Mouse (Mus musculus) layer of hippocampus, adult 8-10 months (tissue): ENCODE data around the gene Smg5. TPM values are rescaled to one million over a fixed set of nuclear protein-coding genes. Genes with fewer than 3 reads are reported as not detected.
"Not testable (repeated sequence)": the region's sequence is repeated elsewhere in the genome, so short reads cannot be mapped to it uniquely, and the experiment has no call there.

Source experiments
- DNase-seq, 2 experiments: peaks; one replicate each; pipeline ENCODE4 v3.0.0; 2022; ENCODE audit warnings: low spot score in 2 of 2
- total RNA-seq, 4 experiments: library from RNA; stranded (reverse); gene quantifications; 2 replicates each; pipeline ENCODE4 v1.2.4; 2022

Smg5 gene
- total RNA-seq, 4 experiments from 2014 or later = 68.5 to 94.9 (median 74.2) TPM

DNA sequence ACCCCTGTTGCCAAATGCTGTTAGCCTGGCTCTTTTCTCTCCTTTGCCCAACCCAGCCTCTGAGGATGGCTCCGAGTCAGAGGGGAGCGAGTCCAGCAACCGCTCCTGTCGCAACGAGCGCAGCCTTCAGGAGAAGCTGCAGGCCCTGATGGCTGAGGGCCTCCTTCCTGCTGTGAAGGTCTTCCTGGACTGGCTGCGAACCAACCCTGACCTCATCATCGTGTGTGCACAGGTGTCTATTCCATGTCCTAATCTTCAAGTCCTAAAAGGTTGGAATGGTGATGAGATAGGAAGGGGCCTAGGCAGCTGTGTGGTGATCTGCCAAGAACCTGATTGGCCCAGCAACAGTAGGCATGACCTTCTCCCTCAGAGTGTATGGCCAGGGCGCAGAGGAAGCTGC, 16.8 kb downstream of the Smg5 start:
- DNase-seq = no peak

DNA sequence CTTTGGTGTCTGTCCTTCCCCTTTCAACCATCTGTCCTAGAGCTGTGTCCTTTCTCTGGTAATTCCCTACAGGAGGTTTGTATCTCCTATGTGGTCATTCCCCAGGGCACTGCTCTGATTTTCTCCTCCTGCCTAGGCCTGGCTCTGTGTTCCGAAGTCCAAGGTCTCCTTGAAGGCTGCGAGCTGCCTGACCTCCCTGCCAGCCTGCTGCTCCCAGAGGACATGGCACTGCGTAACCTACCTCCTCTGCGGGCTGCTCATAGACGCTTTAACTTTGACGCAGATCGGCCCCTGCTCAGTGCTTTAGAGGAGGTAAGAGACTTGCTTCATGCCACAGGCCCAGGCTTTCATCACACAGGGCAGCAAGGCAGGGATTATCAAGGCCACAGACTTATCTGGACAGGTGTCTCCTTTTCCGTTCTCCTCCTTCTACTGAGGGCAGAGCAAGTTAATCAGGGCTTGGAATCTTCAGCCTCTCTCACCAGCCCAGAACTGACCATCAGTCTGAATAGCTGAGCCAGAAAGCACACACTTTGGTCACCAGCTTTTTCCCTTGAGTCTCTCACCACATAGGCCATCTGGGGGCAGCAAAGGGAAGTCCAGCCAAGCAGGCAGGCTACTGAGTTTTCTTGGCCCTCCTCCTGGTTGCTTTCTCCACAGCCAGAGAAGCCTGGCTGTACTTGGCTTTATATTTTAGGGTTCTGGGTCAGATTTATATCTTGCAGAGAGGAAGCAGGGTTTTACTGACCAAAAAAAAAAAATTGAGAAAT, 18.5 kb downstream of the Smg5 start:
- DNase-seq = no peak

DNA sequence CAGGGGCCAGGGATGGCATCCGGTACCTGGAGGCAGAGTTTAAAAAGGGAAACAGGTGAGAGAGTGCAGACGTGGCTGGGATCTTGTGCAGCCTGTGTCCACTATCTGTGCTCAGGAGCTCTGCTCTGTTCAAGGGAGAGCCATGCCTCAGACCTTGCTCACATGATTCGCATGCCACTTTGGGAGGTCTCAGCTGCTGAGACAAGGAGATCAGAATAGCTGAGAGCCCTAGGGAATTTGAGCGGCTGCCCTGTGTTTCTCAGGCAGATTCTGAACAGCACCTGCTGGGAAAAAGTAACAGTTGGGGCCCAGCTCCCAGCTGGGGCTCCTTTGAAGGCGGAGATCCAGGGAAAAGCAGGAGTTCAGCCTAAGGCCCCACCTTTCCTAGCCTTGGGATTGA, 23.5 kb downstream of the Smg5 start:
- DNase-seq = no peak

DNA sequence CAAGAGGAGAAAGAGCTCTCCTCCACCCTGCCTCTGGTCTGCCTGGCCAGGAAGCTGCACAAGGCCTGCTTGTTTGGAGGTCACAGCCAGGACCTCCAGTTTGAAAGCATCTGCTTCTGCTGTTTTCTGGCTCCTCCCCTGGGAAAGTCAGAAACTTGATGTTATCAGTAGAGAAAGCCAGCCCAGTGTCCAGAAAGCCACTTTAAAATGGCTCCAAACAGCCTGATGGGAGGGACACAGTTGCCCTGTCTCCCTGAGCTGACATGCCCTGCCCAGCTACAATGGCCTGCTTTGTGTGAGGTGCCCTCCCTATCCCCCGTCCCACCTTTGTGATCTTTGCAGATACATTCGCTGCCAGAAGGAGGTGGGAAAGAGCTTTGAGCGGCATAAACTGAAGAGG, 23.9 kb downstream of the Smg5 start:
- DNase-seq = no peak

DNA sequence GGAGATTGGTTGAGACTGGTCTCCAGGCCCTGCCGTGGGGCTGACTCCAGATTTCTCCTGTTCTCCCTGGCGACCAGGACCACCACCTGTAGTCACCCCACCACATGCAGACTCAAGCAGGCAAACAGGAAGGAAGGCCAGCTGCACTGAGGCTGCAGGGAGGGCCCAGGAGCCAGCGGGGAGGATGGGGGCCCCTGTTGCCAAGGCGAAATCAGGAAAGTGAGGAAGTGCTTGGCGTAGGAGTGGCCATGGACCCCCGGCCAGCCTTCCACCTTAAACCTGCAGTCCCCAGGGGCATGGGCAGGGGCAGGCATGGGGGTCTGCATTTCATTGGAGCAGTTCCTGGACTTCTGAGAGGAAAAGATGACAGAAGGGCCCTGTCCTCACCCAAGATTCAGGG, 25.0 kb downstream of the Smg5 start:
- DNase-seq = no peak

DNA sequence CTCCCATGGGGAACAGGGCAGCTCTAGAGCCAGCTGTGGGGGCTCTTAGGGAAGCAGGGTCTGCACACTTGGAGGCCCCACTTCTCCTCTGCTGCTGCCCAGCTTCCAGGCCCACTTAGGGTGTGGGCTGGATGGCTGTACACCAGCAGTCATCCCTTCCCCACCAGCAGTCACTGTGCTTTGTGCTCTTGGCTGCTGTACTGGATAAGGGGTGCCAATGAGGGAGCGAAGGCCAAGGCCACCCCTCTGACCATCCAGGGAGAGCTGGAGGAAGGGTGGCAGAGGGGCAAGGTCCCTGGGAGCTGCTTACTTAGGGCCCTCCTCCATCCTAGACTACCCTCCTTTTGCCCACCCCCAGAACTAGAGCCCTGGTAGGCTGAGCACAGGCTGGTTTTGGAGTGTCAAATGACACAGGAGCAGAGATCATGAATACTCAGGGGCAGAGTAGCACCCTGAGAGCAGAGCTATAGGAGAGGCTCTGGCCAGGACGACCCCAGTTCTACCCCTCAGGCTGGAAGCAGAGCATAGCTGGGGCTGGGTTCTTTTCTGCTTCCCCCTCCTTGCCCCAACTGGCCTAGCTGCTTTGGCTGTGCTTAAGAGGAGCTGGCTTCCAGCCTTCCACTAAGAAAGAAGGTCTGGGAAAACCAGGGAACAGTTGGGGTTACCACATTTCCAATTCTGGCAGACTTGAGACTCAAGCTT, 25.7 kb downstream of the Smg5 start:
- DNase-seq = peak in 1 of 2 experiments; percentile 63

DNA sequence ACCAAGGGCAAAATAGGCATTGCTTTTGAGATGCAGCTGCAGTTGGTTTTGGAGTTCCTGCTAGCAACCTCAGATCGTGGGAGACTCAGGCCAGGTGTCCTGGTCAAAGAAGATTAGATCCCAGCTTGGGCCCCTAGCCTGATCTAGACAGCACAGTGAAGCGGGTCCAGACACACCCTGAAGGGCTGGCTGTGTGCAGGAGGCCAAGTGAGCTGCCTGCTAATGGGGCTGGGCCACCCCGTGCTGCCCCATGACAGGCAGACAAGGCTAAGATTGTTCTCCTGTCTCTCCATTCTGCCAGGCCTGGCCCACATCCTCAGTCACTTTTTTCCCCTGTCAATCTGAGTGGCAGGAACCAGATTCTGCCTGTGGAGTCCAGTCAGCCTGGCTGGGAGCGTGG, 27.6 kb downstream of the Smg5 start:
- peak; percentile 53 to 76 for DNase-seq

DNA sequence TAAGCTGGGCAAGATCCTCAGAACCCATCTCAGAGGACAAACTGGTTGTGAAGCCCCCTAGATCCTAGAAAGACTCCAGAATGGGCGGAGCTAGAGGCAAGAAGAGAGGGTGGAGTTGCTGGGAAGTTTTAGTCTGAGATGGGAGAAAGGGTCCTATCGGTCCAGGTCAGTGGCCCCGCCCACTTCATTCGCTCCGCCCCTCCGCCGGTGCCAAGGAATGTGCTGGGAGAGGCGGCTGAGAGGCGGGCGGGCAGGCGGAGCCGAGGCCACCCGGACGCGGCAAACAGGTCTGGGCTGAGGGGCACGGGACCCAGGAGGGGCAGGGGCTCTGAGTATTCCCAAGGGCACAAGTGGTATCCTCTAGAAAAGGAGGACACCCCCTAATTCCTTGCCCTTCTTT, 28.3 kb downstream of the Smg5 start, which contains the start of gene Paqr6:
TSS of gene Paqr6 (plus strand) at position 248 of the 400 bp plus-strand sequence.
- DNase-seq = peak in 1 of 2 experiments; percentile 63

DNA sequence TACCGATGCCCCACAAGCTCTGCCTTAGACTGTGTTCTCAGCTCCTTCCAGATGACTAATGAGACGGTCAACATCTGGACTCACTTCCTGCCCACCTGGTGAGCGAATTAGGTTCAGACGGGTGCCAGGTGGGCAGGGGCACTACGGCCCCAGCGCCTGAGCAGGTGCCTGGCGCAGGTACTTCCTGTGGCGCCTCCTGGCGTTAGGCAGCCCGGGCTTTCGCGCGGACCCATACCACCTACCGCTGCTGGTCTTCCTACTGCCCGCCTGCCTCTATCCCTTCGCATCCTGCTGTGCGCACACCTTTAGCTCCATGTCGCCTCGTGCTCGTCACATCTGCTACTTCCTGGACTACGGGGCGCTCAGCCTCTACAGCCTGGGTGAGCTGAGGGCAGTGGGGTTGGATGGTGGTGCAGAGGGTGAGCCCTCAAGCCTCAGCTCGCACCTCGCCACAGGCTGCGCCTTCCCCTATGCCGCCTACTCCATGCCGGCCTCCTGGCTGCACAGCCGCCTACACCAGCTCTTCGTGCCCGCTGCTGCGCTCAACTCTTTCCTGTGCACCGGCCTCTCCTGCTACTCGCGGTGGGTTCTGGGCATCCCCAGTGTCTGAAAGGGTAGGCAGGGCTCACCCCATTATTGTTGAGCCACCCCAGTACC, 29.8 kb downstream of the Smg5 start:
- no peak for DNase-seq

DNA sequence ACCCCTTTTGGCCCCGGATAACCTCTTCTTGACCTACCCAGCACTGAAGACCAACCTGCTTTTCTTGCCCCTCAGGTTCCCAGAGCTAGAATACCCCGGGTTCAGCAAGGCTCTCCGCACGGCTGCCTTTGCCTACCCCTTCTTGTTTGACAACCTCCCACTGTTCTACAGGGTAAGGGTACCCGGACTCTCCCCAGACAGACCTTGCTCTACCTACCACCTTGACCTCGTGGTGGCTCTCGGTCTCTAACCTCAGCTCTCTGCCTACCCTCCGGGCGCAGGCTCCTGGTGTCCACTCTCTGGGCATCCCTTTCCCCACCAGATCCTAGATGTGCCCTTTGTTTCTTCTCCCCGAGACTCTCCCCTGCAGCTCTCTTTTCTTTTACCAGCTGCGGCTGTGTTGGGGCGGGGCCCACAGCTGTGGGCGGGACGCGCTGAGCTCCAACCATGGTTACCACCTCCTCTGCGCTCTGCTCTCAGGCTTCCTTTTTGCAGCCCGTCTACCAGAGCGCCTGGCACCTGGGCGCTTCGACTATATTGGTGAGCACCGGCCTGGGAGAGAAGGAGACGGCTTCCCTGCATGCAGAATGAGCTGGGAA, 30.9 kb downstream of the Smg5 start:
- DNase-seq = peak in 1 of 2 experiments; percentile 54

DNA sequence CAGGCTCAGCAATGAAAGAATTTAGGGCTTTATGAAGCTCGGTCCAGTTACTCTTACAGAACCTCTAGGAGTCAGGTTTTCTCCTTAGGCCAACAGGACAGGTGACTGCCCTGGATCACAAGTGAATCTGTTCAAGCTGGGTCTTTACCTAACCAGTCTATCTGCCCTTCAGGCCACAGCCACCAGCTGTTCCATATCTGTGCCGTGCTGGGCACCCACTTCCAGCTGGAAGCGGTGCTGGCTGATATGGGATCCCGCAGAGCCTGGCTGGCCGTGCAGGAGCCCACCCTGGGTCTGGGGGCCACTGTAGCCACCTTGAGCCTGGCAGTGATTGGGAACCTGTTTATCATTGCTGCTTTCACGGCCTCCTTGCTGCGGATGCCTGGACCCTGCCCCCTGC, 31.5 kb downstream of the Smg5 start:
- DNase-seq = not testable (repeated sequence)

DNA sequence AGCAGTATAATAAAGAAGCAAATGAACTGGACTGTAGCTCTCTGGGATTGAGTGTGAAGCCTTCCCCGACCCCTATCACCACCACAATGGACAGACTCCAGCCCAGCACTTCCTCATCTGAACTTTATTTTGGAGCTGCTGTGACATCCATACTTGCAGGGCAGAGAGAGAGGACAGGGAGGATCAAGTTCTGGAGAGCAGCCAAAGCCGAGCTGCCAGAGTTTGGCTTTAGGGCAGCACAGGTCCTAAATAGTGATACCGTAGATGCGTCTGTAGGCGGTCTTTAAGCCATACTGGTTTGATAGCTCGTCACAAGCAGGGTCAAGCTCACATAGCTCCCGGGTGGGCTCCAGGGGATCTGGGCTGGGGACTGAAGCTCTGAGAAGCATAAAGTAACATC, 32.5 kb downstream of the Smg5 start:
- DNase-seq = not testable (repeated sequence)

DNA sequence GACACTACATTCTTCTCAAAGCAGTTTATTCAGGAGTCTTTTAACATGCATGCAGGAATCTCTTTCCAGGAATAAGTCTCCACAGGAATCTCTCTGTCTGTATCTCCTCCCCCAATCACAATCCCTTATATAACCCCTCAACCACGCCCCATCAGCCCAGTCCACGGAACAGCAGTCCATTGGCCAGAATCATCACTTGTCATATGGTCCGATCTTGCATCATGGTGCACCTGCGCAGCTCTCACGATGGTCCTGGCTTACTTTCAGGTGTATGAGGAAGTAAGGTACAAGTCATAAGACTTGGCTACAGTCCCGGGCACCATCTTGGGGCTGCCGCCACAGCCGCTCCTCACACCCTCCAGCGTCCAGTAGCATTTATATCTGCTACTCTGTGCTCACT, 36.6 kb downstream of the Smg5 start, which contains the start of gene Bglap3:
TSS of gene Bglap3 (minus strand) at position 101 of the 400 bp plus-strand sequence.
- not testable (repeated sequence) for DNase-seq

DNA sequence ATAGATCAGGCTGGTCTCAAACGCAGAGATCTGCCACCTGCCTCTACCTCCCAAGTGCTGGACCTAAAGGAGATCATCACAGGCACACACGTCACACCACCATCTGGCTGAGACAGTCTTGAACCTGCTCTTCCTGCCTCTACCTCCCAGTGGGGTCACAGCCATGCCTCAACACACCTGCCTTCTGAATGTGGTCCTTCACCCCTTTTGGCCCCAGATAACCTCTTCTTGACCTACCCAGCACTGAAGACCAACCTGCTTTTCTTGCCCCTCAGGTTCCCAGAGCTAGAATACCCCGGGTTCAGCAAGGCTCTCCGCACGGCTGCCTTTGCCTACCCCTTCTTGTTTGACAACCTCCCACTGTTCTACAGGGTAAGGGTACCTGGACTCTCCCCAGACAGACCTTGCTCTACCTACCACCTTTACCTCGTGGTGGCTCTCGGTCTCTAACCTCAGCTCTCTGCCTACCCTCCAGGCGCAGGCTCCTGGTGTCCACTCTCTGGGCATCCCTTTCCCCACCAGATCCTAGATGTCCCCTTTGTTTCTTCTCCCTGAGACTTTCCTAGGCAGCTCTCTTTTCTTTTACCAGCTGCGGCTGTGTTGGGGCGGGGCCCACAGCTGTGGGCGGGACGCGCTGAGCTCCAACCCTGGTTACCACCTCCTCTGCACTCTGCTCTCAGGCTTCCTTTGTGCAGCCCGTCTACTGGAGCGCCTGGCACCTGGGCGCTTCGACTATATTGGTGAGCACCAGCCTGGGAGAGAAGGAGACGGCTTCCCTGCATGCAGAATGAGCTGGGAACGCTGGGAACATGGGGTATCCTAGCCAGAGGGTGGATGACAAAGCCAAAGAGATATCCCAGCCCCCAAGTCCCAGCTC, 39.9 kb downstream of the Smg5 start:
- not testable (repeated sequence) for DNase-seq

DNA sequence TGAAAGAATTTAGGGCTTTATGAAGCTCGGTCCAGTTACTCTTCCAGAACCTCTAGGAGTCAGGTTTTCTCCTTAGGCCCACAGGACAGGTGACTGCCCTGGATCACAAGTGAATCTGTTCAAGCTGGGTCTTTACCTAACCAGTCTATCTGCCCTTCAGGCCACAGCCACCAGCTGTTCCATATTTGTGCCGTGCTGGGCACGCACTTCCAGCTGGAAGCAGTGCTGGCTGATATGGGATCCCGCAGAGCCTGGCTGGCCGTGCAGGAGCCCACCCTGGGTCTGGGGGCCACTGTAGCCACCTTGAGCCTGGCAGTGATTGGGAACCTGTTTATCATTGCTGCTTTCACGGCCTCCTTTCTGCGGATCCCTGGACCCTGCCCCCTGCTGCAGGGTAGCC, 40.6 kb downstream of the Smg5 start:
- not testable (repeated sequence) for DNase-seq

DNA sequence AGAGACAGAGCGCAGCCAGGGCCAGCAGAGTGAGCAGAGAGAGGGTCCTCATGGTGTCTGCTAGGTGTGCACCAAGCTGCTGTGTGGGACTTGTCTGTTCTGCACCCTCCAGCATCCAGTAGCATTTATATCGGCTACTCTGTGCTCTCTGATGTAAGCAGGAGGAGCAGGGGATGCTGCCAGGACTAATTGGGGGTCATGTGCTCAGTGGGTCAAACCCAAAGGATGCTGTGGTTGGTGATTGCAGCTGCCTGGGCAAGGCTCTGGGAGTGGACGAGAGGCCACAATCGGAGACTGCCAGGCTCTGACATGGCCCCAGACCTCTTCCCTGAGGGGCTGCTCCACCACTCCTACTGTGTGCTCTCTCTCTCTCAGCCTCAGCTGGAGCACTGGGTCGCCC, 42.5 kb downstream of the Smg5 start, which contains the start of gene Bglap2:
TSS of gene Bglap2 (minus strand) at position 101 of the 400 bp plus-strand sequence.
- DNase-seq = not testable (repeated sequence)

DNA sequence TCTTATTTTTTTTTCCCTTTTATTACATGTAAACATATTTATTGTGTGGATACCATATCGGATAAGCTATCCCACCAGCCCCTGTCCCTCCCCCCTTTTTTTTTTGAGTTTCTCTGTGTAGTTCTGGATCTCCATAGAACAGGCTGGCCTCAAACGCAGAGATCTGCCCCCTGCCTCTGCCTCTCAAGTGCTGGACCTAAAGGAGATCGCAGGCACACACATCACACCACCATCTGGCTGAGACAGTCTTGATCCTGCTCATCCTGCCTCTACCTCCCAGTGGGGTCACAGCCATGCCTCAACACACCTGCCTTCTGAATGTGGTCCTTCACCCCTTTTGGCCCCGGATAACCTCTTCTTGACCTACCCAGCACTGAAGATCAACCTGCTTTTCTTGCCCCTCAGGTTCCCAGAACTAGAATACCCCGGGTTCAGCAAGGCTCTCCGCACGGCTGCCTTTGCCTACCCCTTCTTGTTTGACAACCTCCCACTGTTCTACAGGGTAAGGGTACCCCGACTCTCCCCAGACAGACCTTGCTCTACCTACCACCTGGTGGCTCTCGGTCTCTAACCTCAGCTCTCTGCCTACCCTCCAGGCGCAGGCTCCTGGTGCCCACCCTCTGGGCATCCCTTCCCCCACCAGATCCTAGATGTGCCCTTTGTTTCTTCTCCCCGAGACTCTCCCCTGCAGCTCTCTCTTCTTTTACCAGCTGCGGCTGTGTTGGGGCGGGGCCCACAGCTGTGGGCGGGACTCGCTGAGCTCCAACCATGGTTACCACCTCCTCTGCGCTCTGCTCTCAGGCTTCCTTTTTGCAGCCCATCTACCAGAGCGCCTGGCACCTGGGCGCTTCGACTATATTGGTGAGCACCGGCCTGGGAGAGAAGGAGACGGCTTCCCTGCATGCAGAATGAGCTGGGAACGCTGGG, 45.6 kb downstream of the Smg5 start:
- DNase-seq = not testable (repeated sequence)

DNA sequence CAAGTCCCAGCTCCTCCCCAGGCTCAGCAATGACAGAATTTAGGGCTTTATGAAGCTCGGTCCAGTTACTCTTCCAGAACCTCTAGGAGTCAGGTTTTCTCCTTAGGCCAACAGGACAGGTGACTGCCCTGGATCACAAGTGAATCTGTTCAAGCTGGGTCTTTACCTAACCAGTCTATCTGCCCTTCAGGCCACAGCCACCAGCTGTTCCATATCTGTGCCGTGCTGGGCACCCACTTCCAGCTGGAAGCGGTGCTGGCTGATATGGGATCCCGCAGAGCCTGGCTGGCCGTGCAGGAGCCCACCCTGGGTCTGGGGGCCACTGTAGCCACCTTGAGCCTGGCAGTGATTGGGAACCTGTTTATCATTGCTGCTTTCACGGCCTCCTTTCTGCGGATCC, 46.3 kb downstream of the Smg5 start:
- not testable (repeated sequence) for DNase-seq

DNA sequence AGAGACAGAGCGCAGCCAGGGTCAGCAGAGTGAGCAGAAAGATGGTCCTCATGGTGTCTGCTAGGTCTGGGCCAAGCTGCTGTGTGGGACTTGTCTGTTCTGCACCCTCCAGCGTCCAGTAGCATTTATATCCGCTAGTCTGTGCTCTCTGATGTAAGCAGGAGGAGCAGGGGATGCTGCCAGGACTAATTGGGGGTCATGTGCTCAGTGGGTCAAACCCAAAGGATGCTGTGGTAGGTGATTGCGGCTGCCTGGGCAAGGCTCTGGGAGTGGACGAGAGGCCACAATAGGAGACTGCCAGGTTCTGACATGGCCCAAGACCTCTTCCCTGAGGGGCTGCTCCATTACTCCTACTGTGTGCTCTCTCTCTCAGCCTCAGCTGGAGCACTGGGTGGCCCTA, 48.3 kb downstream of the Smg5 start, which contains the start of gene Bglap:
TSS of gene Bglap (minus strand) at position 101 of the 400 bp plus-strand sequence.
- DNase-seq = no peak
